ENCODE assay signal across 16 mouse cellular contexts in genomic region chr2:173266349-173267112, GRCm38 (mm10). TPM values are rescaled to one million over a fixed set of nuclear protein-coding genes. Genes with fewer than 3 reads are reported as not detected.
DNase-seq lines count a peak whose midpoint lies in the region; ATAC-seq and TF ChIP-seq lines count a peak whose summit lies in the region.
"Had no signal": no experiment of that assay in that cellular context is flagged by ENCODE, and none has a peak within 500 bp of the region (broad histone marks: within the 10 kb centered on the region; RNA-seq: fewer than 3 reads in every experiment).

No protein-coding gene starts in this region.

- no peaks in the 10 kb centered on the region for H3K27me3 ChIP-seq in lung, embryonic 14.5 days (ENCODE audit: insufficient read depth, low read length)
- H3K27me3 ChIP-seq in intestine, embryonic 15.5 days (replicated peaks): no peaks in the 10 kb centered on the region
- H3K27me3 ChIP-seq in stomach, embryonic 15.5 days (replicated peaks): no peaks in the 10 kb centered on the region

- no peak for TF ChIP-seq CTCF in lung, embryonic 14.5 days (IDR thresholded peaks at IDR 0.05; ENCODE audit: low read depth)

- H3K4me2 ChIP-seq in lung, embryonic 14.5 days: peak overlapping the region; percentile 5; the same call in 1 of the 2 replicates
- peak overlapping the region; percentile 40 for H3K4me2 ChIP-seq in intestine, embryonic 15.5 days (replicated peaks)
- H3K4me2 ChIP-seq in stomach, embryonic 15.5 days: peak overlapping the region; percentile 35
- H3K4me2 ChIP-seq: heart, embryonic 11.5 days had no signal

- H3K36me3 ChIP-seq in lung, embryonic 14.5 days (ENCODE audit: insufficient read depth): no peaks in the 10 kb centered on the region
- no peaks in the 10 kb centered on the region for H3K36me3 ChIP-seq in intestine, embryonic 15.5 days
- H3K36me3 ChIP-seq in stomach, embryonic 15.5 days: no peaks in the 10 kb centered on the region

- peaks cover 26% of the 10 kb centered on the region for H3K4me1 ChIP-seq in lung, embryonic 14.5 days (ENCODE audit: insufficient read depth)
- H3K4me1 ChIP-seq in intestine, embryonic 15.5 days (replicated peaks): peaks cover 86% of the 10 kb centered on the region
- peaks cover 85% of the 10 kb centered on the region for H3K4me1 ChIP-seq in stomach, embryonic 15.5 days

- no peaks in the 10 kb centered on the region for H3K9me3 ChIP-seq in lung, embryonic 14.5 days (ENCODE audit: low read depth, low read length)
- H3K9me3 ChIP-seq in intestine, embryonic 15.5 days: no peaks in the 10 kb centered on the region
- no peaks in the 10 kb centered on the region for H3K9me3 ChIP-seq in stomach, embryonic 15.5 days

- no peak overlapping the region for H3K9ac ChIP-seq in lung, embryonic 14.5 days
- H3K9ac ChIP-seq in intestine, embryonic 15.5 days: no peak overlapping the region
- no peak overlapping the region for H3K9ac ChIP-seq in stomach, embryonic 15.5 days
- H3K9ac ChIP-seq: liver, embryonic 14.5 days had no signal

- 63% methylated on average over 25 of the region's 25 CpGs for WGBS in lung, embryonic 14.5 days
- 42% methylated on average over 25 of the region's 25 CpGs for WGBS in intestine, embryonic 15.5 days
- 58% methylated on average over 25 of the region's 25 CpGs for WGBS in stomach, embryonic 15.5 days

- no peak overlapping the region for H3K27ac ChIP-seq in lung, embryonic 14.5 days (ENCODE audit: low read depth)
- peak overlapping the region; percentile 66 for H3K27ac ChIP-seq in intestine, embryonic 15.5 days
- peak overlapping the region; percentile 59 for H3K27ac ChIP-seq in stomach, embryonic 15.5 days
- H3K27ac ChIP-seq: liver, embryonic 14.5 days had no signal

- no peak for DNase-seq in lung, embryonic 14.5 days
- DNase-seq in lung, postnatal 36 days: no peak
- DNase-seq in Muller cell, postnatal 12 days (ENCODE audit: inconsistent ontology term): peak; percentile 94
- no peak for DNase-seq in layer of hippocampus, adult 9-10 months (ENCODE audit: low spot score)
- no peak for DNase-seq in urinary bladder, postnatal 25 days (ENCODE audit: low spot score)
- DNase-seq: cerebellum, adult 11 months; cerebellum, postnatal 25 days; gastrocnemius, postnatal 36 days; heart, postnatal 4 days; kidney, adult 11 months; kidney, postnatal 25 days; lung, postnatal 10 days had no signal

- no peak for ATAC-seq in lung, embryonic 14.5 days (ENCODE audit: insufficient read depth)
- peak; percentile 27 for ATAC-seq in intestine, embryonic 15.5 days
- no peak for ATAC-seq in stomach, embryonic 15.5 days (ENCODE audit: insufficient read depth, low FRiP score, low read depth)

- H3K4me3 ChIP-seq in lung, embryonic 14.5 days (ENCODE audit: low read depth, low read length): no peak overlapping the region
- H3K4me3 ChIP-seq in intestine, embryonic 15.5 days (replicated peaks): peak overlapping the region; percentile 11; the same call in 1 of the 2 replicates
- no peak overlapping the region for H3K4me3 ChIP-seq in stomach, embryonic 15.5 days (replicated peaks)

RNA-seq across cellular contexts. Expression of gene Pmepa1, which starts 9.8 kb away (rescaled TPM):
- polyA plus RNA-seq in lung, embryonic 14.5 days (2014; fragmentation: Nextera tagmentation; extraction: Ambion mirVana): 8.9 and 9.0 TPM in 2 replicates
- 5.6 and 5.9 TPM in 2 replicates for polyA plus RNA-seq in intestine, embryonic 15.5 days (2015; fragmentation: Nextera tagmentation; extraction: Ambion mirVana)
- polyA plus RNA-seq in stomach, embryonic 15.5 days (2015; fragmentation: Nextera tagmentation; extraction: Ambion mirVana): 7.3 and 7.5 TPM in 2 replicates

RNA-seq across cellular contexts. Expression of gene Zbp1, which starts 47.8 kb away (rescaled TPM):
- 0.34 and 0.41 TPM in 2 replicates for polyA plus RNA-seq in lung, embryonic 14.5 days (2014; fragmentation: Nextera tagmentation; extraction: Ambion mirVana)
- polyA plus RNA-seq in intestine, embryonic 15.5 days (2015; fragmentation: Nextera tagmentation; extraction: Ambion mirVana): 0.55 and 0.95 TPM in 2 replicates
- polyA plus RNA-seq in stomach, embryonic 15.5 days (2015; fragmentation: Nextera tagmentation; extraction: Ambion mirVana): 0.93 and 1.3 TPM in 2 replicates
- polyA plus RNA-seq: heart, embryonic 11.5 days had no signal
